Mouse (Mus musculus) c-Kit-positive CD71-negative TER-119-negative erythroid progenitor cells, embryonic 14.5 days (primary cell): ENCODE data around the gene Rsad1.

ENCODE experiments used
- DNase-seq: peaks from one replicate; pipeline ENCODE4 v3.0.0-alpha.2; 2013; ENCODE audit warnings: low read depth

Rsad1 gene

GRCm38 (mm10) chr11:94491035-94491748 is 57.9 kb downstream of the Rsad1 start:
- DNase-seq = peak; percentile 50
